Mouse (Mus musculus): ENCODE data around the gene Coro7.

DNA sequence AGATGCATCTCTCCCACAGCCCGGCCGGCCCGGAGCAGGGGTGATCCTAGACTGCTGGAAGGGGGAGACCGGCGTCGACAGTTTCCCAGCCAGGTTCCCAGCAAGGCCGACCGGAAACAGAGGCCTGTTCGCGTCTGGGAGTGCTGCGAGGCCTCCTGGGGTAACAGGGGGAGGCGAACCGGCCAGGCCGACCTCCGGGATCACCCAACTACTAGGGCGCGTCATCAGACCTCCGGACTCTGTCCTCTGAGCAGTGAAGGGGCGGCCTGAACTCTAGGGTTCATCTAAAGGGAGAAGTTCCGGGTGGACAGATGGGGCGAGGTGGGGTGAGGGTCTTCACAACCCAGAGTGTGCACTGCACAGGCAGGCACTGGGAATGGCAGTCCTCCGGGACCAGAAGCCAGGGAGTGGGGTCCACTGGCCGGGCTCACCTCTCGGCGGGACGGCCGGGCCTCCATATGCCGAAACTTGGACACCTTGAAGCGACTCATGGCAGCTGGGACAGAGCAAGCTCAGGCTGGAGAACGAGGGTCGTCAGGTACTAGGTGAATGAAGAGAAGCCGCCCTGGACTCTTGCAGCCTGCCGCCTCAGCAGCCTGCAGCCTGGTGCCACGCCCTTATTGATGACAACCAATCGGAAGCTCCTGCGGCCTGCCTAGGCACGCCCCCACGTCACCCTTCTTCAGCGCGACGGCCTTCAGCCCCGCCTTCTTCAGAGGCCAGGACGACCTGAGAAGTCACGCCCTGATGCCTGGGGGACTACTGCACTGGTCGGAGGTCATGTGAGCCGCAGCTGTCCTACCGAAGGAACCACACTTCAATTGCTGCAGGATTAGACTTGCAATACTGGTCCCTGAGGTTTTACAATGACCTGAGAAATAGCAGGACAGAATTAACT lies at the start of gene Coro7:
- TF ChIP-seq CTCF (IDR thresholded peaks at IDR 0.05; ENCODE audit: borderline replicate concordance, control insufficient read depth, extremely low read depth, insufficient read depth, low read length, poor library complexity) = 0 out of 2 replicates have a peak, but pooled peaks have one; percentile 15
- TF ChIP-seq POLR2A (IDR thresholded peaks at IDR 0.05; ENCODE audit: control insufficient read depth, extremely low read depth, insufficient read depth, low read length, poor library complexity) = peak; percentile 84

Measured in thymus, adult 2 months (tissue).